Mouse (Mus musculus): ENCODE measurements around the gene B3gnt2. TPM values are rescaled to one million over a fixed set of nuclear protein-coding genes. Genes with fewer than 3 reads are reported as not detected.
A peak's percentile ranks its signal among the peaks of the same experiment; 100 is the strongest.

Gene B3gnt2
- polyA plus RNA-seq, 1 experiment, result 9.7 TPM

DNA sequence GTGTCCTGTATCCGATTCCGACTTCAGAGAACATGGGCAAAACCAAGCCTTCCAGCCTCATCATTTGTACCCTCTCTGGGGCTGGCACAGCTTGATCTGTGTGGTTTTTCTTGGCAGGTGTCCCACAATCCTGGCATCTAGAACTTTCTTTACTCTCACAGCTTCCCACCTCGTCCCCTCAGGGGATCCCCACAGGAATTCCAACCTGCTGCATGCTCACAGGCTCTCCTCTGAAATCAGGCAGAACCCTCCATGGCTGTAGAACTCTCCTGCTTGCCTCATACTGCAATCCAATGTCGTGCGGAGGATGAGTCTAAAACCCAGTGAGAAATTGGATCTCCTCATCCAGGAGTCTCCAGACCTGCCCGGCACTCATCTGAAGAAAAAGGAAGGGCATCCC is 34.1 kb downstream of the B3gnt2 start:
- TF ChIP-seq CTCF (IDR thresholded peaks at IDR 0.05; ENCODE audit: extremely low read depth, insufficient read length, insufficient replicate concordance, low read depth, low read length) (no peak), POLR2A (IDR thresholded peaks at IDR 0.05; ENCODE audit: low read depth, low read length) (no peak)
- Histone ChIP-seq H3K36me3 (ENCODE audit: control insufficient read depth, insufficient read depth, low read length) (no peaks in the 10 kb centered on the region), H3K4me1 (ENCODE audit: control insufficient read depth, insufficient read depth, insufficient read length, low read length) (peaks cover 8% of the 10 kb centered on the region), H3K27ac (ENCODE audit: insufficient read depth, low read depth, low read length) (no peak overlapping the region), H3K27me3 (ENCODE audit: control insufficient read depth, insufficient read depth, low read length) (no peaks in the 10 kb centered on the region), H3K4me3 (ENCODE audit: low read depth, low read length) (no peak overlapping the region)
- 92% methylated on average over 6 of the region's 6 CpGs for WGBS

DNA sequence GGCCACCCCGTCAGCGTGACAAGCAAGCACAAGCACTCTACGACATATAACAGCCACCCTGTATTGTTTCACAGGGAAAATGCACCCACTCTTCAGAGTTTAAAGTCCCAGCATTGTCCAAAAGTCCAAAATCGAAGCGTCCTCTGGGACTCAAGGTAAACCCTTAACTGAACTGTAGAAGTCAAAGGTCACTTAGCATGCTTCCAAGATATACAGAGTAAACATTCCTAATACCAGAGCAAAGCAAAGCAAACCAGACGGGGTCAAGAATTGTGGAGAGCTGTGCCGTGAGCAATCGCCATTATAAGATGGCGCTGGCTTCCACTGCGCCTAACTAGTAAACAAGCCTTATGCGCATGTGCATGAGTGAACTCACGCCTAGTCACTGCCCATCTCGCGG is 34.7 kb downstream of the B3gnt2 start:
- 80% methylated on average over 14 of the region's 14 CpGs for WGBS
- Histone ChIP-seq H3K27me3 (ENCODE audit: control insufficient read depth, insufficient read depth, low read length) (no peaks in the 10 kb centered on the region), H3K4me3 (ENCODE audit: low read depth, low read length) (no peak overlapping the region), H3K27ac (ENCODE audit: insufficient read depth, low read depth, low read length) (no peak overlapping the region), H3K4me1 (ENCODE audit: control insufficient read depth, insufficient read depth, insufficient read length, low read length) (peaks cover 13% of the 10 kb centered on the region), H3K36me3 (ENCODE audit: control insufficient read depth, insufficient read depth, low read length) (no peaks in the 10 kb centered on the region)
- TF ChIP-seq CTCF (IDR thresholded peaks at IDR 0.05; ENCODE audit: extremely low read depth, insufficient read length, insufficient replicate concordance, low read depth, low read length) (no peak), POLR2A (IDR thresholded peaks at IDR 0.05; ENCODE audit: low read depth, low read length) (no peak)

DNA sequence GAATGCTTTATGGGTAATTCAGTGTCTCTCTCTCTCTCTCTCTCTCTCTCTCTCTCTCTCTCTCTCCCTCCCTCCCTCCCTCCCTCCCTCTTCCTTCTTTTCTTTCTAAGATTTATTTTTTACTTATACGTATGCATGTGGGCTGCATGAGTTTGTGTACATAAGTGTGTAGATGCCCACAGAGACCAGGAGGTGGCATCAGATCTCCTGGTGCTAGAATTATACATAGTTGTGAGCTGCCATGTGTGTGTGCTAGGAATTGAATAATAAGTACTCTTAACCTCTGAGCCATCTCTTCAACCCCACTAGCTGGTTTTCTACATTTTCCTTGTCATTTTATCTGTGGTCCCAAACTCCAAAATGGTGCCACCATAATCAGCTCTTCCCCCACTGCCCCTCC is 35.2 kb downstream of the B3gnt2 start:
- no peaks in the 10 kb centered on the region for H3K36me3 ChIP-seq (ENCODE audit: control insufficient read depth, insufficient read depth, low read length)
- H3K4me1 ChIP-seq (ENCODE audit: control insufficient read depth, insufficient read depth, insufficient read length, low read length), result peaks cover 13% of the 10 kb centered on the region
- no peak overlapping the region for H3K4me3 ChIP-seq (ENCODE audit: low read depth, low read length)
- WGBS, result 95% methylated on average over 1 of the region's 1 CpGs
- TF ChIP-seq CTCF (IDR thresholded peaks at IDR 0.05; ENCODE audit: extremely low read depth, insufficient read length, insufficient replicate concordance, low read depth, low read length), result no peak
- no peak for TF ChIP-seq POLR2A (IDR thresholded peaks at IDR 0.05; ENCODE audit: low read depth, low read length)
- H3K27ac ChIP-seq (ENCODE audit: insufficient read depth, low read depth, low read length), result no peak overlapping the region
- no peaks in the 10 kb centered on the region for H3K27me3 ChIP-seq (ENCODE audit: control insufficient read depth, insufficient read depth, low read length)

DNA sequence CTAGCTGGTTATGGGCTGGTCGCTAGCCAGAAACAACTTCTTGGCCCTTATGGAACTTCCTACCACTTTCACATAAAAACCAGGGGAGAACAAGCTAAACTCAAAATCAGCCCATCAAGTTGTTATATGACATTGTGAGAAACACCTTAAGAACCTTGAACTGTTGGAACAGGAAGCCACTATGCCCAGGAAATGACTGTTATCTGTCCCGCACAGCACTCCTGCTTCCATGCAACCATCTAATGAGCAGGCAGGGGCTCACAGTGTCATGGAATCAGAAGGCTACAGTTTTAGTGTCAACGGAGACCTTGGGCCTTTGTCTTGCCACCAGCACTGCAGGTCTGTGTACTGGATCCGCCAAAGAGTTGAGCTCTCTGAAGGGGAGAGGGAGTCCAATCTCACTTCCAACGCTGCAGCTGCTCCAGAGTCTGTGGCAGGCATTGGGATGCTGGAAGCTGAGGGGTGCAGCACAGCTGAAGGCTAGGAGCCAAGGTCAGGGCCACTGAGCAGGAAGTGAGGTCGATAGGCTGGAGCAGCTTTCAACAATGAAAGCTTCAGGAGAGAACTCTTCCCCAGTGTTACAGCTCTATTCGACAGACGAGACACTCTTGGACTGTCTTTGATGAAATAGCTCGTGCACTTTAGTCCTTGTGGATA is 36.6 kb downstream of the B3gnt2 start:
- peaks cover 12% of the 10 kb centered on the region; the same call in 1 of the 2 replicates for H3K4me1 ChIP-seq (ENCODE audit: control insufficient read depth, insufficient read depth, insufficient read length, low read length)
- H3K36me3 ChIP-seq (ENCODE audit: control insufficient read depth, insufficient read depth, low read length), result no peaks in the 10 kb centered on the region
- H3K27ac ChIP-seq (ENCODE audit: insufficient read depth, low read depth, low read length), result no peak overlapping the region
- H3K27me3 ChIP-seq (ENCODE audit: control insufficient read depth, insufficient read depth, low read length), result no peaks in the 10 kb centered on the region
- TF ChIP-seq POLR2A (IDR thresholded peaks at IDR 0.05; ENCODE audit: low read depth, low read length) (no peak), CTCF (IDR thresholded peaks at IDR 0.05; ENCODE audit: extremely low read depth, insufficient read length, insufficient replicate concordance, low read depth, low read length) (no peak)
- WGBS, result 59% methylated on average over 9 of the region's 9 CpGs
- no peak overlapping the region for H3K4me3 ChIP-seq (ENCODE audit: low read depth, low read length)

DNA sequence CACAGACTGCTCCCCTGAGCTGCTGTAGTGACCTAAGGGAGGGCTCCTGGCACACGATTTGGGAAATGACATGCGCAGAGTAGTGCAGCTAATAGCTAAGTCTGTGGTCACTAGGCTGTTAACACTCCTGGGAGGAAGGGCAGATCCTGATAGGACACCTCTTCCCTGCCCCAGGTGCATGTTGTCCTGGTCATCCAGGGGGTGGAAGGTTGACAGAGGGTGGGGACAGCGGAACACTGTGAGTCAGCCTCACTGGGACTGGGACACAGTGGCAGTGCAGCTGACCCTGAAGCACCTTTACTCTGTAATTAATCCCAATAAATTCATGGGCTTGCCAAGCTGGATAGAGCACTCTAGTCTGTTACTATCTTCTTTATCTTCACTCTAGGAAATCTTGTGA is 39.5 kb downstream of the B3gnt2 start:
- Histone ChIP-seq H3K27ac (ENCODE audit: insufficient read depth, low read depth, low read length) (peak overlapping the region; percentile 44; the same call in 1 of the 2 replicates), H3K27me3 (ENCODE audit: control insufficient read depth, insufficient read depth, low read length) (no peaks in the 10 kb centered on the region), H3K36me3 (ENCODE audit: control insufficient read depth, insufficient read depth, low read length) (no peaks in the 10 kb centered on the region), H3K4me1 (ENCODE audit: control insufficient read depth, insufficient read depth, insufficient read length, low read length) (peaks cover 13% of the 10 kb centered on the region; the same call in 1 of the 2 replicates), H3K4me3 (ENCODE audit: low read depth, low read length) (no peak overlapping the region)
- WGBS, result 60% methylated on average over 3 of the region's 3 CpGs
- TF ChIP-seq POLR2A (IDR thresholded peaks at IDR 0.05; ENCODE audit: low read depth, low read length), result no peak
- no peak for TF ChIP-seq CTCF (IDR thresholded peaks at IDR 0.05; ENCODE audit: extremely low read depth, insufficient read length, insufficient replicate concordance, low read depth, low read length)

DNA sequence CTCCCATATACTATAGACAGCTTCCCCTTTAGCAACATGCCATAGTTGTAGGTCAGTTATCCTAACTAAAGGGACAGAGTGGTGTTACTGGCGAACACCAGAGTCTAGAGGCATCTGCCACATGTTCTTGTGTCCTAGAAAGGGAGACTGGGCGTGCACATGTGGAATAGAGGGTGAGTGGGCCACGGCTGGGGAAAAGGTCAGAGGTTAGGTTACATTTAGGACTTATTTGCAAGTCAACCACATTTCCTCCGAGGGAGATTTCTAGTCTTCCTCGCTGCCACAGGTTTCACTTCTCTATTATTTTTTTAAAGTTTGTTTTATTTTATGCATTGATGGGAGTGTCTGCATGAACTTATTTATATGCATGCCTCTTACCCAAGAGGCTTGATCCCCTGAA is 42.4 kb downstream of the B3gnt2 start:
- TF ChIP-seq POLR2A (IDR thresholded peaks at IDR 0.05; ENCODE audit: low read depth, low read length), result no peak
- TF ChIP-seq CTCF (IDR thresholded peaks at IDR 0.05; ENCODE audit: extremely low read depth, insufficient read length, insufficient replicate concordance, low read depth, low read length), result no peak
- Histone ChIP-seq H3K36me3 (ENCODE audit: control insufficient read depth, insufficient read depth, low read length) (no peaks in the 10 kb centered on the region), H3K27ac (ENCODE audit: insufficient read depth, low read depth, low read length) (no peak overlapping the region), H3K27me3 (ENCODE audit: control insufficient read depth, insufficient read depth, low read length) (no peaks in the 10 kb centered on the region), H3K4me3 (ENCODE audit: low read depth, low read length) (no peak overlapping the region), H3K4me1 (ENCODE audit: control insufficient read depth, insufficient read depth, insufficient read length, low read length) (peaks cover 9% of the 10 kb centered on the region; the same call in 1 of the 2 replicates)
- 73% methylated on average over 5 of the region's 5 CpGs for WGBS

- Histone ChIP-seq H3K4me3 (ENCODE audit: low read depth, low read length) (no peak overlapping the region), H3K27me3 (ENCODE audit: control insufficient read depth, insufficient read depth, low read length) (no peaks in the 10 kb centered on the region), H3K27ac (ENCODE audit: insufficient read depth, low read depth, low read length) (no peak overlapping the region), H3K36me3 (ENCODE audit: control insufficient read depth, insufficient read depth, low read length) (no peaks in the 10 kb centered on the region), H3K4me1 (ENCODE audit: control insufficient read depth, insufficient read depth, insufficient read length, low read length) (peaks cover 2% of the 10 kb centered on the region; the same call in 1 of the 2 replicates)
- TF ChIP-seq CTCF (IDR thresholded peaks at IDR 0.05; ENCODE audit: extremely low read depth, insufficient read length, insufficient replicate concordance, low read depth, low read length), result no peak
- WGBS, result 88% methylated on average over 7 of the region's 7 CpGs
Measured at GRCm38 (mm10) chr11:22815877-22816276, 44.9 kb downstream of the B3gnt2 start.

All from small intestine, adult 2 months (tissue).